Mouse (Mus musculus): ENCODE results near the gene Tppp. TPM values are rescaled to one million over a fixed set of nuclear protein-coding genes. Genes with fewer than 3 reads are reported as not detected.
A peak's percentile ranks its signal among the peaks of the same experiment; 100 is the strongest.

Gene Tppp
- polyA plus RNA-seq, 1 experiment: not detected

GRCm38 (mm10) chr13:74025151-74026081, 16.2 kb downstream of the Tppp start:
- Histone ChIP-seq H3K4me3 (ENCODE audit: insufficient read depth, low read length) (no peak overlapping the region), H3K4me1 (ENCODE audit: control insufficient read depth, insufficient read depth, low read length) (no peaks in the 10 kb centered on the region), H3K27ac (ENCODE audit: insufficient read depth, low read length) (no peak overlapping the region)
- TF ChIP-seq POLR2A (IDR thresholded peaks at IDR 0.05; ENCODE audit: low read depth, low read length) (no peak), CTCF (IDR thresholded peaks at IDR 0.05; ENCODE audit: borderline replicate concordance, insufficient read depth, low read length) (no peak)

GRCm38 (mm10) chr13:74026215-74026614, 17.0 kb downstream of the Tppp start:
- H3K27ac ChIP-seq (ENCODE audit: insufficient read depth, low read length): no peak overlapping the region
- peak; percentile 20; the same call in 1 of the 2 replicates for TF ChIP-seq CTCF (IDR thresholded peaks at IDR 0.05; ENCODE audit: borderline replicate concordance, insufficient read depth, low read length)
- no peak for TF ChIP-seq POLR2A (IDR thresholded peaks at IDR 0.05; ENCODE audit: low read depth, low read length)
- H3K4me3 ChIP-seq (ENCODE audit: insufficient read depth, low read length): no peak overlapping the region
- H3K4me1 ChIP-seq (ENCODE audit: control insufficient read depth, insufficient read depth, low read length): no peaks in the 10 kb centered on the region

GRCm38 (mm10) chr13:74028116-74028515, 18.9 kb downstream of the Tppp start:
- Histone ChIP-seq H3K4me1 (ENCODE audit: control insufficient read depth, insufficient read depth, low read length) (no peaks in the 10 kb centered on the region), H3K4me3 (ENCODE audit: insufficient read depth, low read length) (no peak overlapping the region), H3K27ac (ENCODE audit: insufficient read depth, low read length) (no peak overlapping the region)
- no peak for TF ChIP-seq CTCF (IDR thresholded peaks at IDR 0.05; ENCODE audit: borderline replicate concordance, insufficient read depth, low read length)
- TF ChIP-seq POLR2A (IDR thresholded peaks at IDR 0.05; ENCODE audit: low read depth, low read length): no peak

- H3K4me1 ChIP-seq (ENCODE audit: control insufficient read depth, insufficient read depth, low read length): no peaks in the 10 kb centered on the region
- H3K4me3 ChIP-seq (ENCODE audit: insufficient read depth, low read length): no peak overlapping the region
- no peak overlapping the region for H3K27ac ChIP-seq (ENCODE audit: insufficient read depth, low read length)
- TF ChIP-seq CTCF (IDR thresholded peaks at IDR 0.05; ENCODE audit: borderline replicate concordance, insufficient read depth, low read length) (no peak), POLR2A (IDR thresholded peaks at IDR 0.05; ENCODE audit: low read depth, low read length) (no peak)
These were observed 19.8 kb downstream of the Tppp start for GRCm38 (mm10) chr13:74029013-74029412.

GRCm38 (mm10) chr13:74030691-74031090, 21.5 kb downstream of the Tppp start:
- H3K4me3 ChIP-seq (ENCODE audit: insufficient read depth, low read length): no peak overlapping the region
- no peaks in the 10 kb centered on the region for H3K4me1 ChIP-seq (ENCODE audit: control insufficient read depth, insufficient read depth, low read length)
- no peak overlapping the region for H3K27ac ChIP-seq (ENCODE audit: insufficient read depth, low read length)
- TF ChIP-seq POLR2A (IDR thresholded peaks at IDR 0.05; ENCODE audit: low read depth, low read length) (no peak), CTCF (IDR thresholded peaks at IDR 0.05; ENCODE audit: borderline replicate concordance, insufficient read depth, low read length) (no peak)

- TF ChIP-seq POLR2A (IDR thresholded peaks at IDR 0.05; ENCODE audit: low read depth, low read length): no peak
- Histone ChIP-seq H3K4me1 (ENCODE audit: control insufficient read depth, insufficient read depth, low read length) (no peaks in the 10 kb centered on the region), H3K4me3 (ENCODE audit: insufficient read depth, low read length) (no peak overlapping the region), H3K27ac (ENCODE audit: insufficient read depth, low read length) (no peak overlapping the region)
These were observed 21.9 kb downstream of the Tppp start for GRCm38 (mm10) chr13:74031133-74031532.

- no peaks in the 10 kb centered on the region for H3K4me1 ChIP-seq (ENCODE audit: control insufficient read depth, insufficient read depth, low read length)
- TF ChIP-seq POLR2A (IDR thresholded peaks at IDR 0.05; ENCODE audit: low read depth, low read length): no peak
- no peak for TF ChIP-seq CTCF (IDR thresholded peaks at IDR 0.05; ENCODE audit: borderline replicate concordance, insufficient read depth, low read length)
- no peak overlapping the region for H3K27ac ChIP-seq (ENCODE audit: insufficient read depth, low read length)
- H3K4me3 ChIP-seq (ENCODE audit: insufficient read depth, low read length): no peak overlapping the region
These were observed 25.5 kb downstream of the Tppp start for GRCm38 (mm10) chr13:74034756-74035155.

GRCm38 (mm10) chr13:74035776-74036175, 26.6 kb downstream of the Tppp start:
- H3K4me3 ChIP-seq (ENCODE audit: insufficient read depth, low read length): no peak overlapping the region
- no peaks in the 10 kb centered on the region for H3K4me1 ChIP-seq (ENCODE audit: control insufficient read depth, insufficient read depth, low read length)
- no peak overlapping the region for H3K27ac ChIP-seq (ENCODE audit: insufficient read depth, low read length)
- no peak for TF ChIP-seq POLR2A (IDR thresholded peaks at IDR 0.05; ENCODE audit: low read depth, low read length)
- no peak for TF ChIP-seq CTCF (IDR thresholded peaks at IDR 0.05; ENCODE audit: borderline replicate concordance, insufficient read depth, low read length)

GRCm38 (mm10) chr13:74039926-74040325, 30.7 kb downstream of the Tppp start:
- Histone ChIP-seq H3K27ac (ENCODE audit: insufficient read depth, low read length) (no peak overlapping the region), H3K4me1 (ENCODE audit: control insufficient read depth, insufficient read depth, low read length) (no peaks in the 10 kb centered on the region)
- no peak for TF ChIP-seq POLR2A (IDR thresholded peaks at IDR 0.05; ENCODE audit: low read depth, low read length)
- no peak for TF ChIP-seq CTCF (IDR thresholded peaks at IDR 0.05; ENCODE audit: borderline replicate concordance, insufficient read depth, low read length)

GRCm38 (mm10) chr13:74056194-74056593, 47.0 kb downstream of the Tppp start:
- TF ChIP-seq POLR2A (IDR thresholded peaks at IDR 0.05; ENCODE audit: low read depth, low read length) (no peak), CTCF (IDR thresholded peaks at IDR 0.05; ENCODE audit: borderline replicate concordance, insufficient read depth, low read length) (no peak)
- no peak overlapping the region for H3K4me3 ChIP-seq (ENCODE audit: insufficient read depth, low read length)
- no peaks in the 10 kb centered on the region for H3K4me1 ChIP-seq (ENCODE audit: control insufficient read depth, insufficient read depth, low read length)
- H3K27ac ChIP-seq (ENCODE audit: insufficient read depth, low read length): peak overlapping the region; percentile 80

More at GRCm38 (mm10) chr13:74039926-74040325, 30.7 kb downstream of the Tppp start:
- no peak overlapping the region for H3K4me3 ChIP-seq (ENCODE audit: insufficient read depth, low read length)

Data from embryonic fibroblast, embryonic 13.5 days (primary cell).